In the genomic region with DNA sequence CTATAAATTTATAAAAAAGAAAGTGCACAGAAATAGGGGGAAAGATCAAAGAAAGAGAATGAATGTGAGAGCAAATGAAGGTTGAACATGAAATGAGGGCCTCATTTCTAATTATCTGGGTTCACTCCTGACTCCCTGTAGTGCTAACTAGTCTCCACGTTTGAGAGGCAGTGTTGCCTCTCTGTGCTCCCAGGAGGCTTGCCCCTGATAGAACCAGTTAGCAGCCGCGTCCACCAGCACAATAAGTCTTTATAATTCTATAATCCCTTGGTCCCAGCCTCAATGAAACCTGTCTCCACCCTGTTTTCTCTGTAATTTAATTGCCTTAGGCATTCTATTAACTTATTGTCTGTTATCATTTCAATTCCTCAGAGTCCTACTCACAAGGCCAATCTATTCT, we compare ENCODE assay signal across 31 mouse cellular contexts. TPM values are rescaled to one million over a fixed set of nuclear protein-coding genes. Genes with fewer than 3 reads are reported as not detected.
DNase-seq lines count a peak whose midpoint lies in the region; ATAC-seq and TF ChIP-seq lines count a peak whose summit lies in the region.
"Had no signal": no experiment of that assay in that cellular context is flagged by ENCODE, and none has a peak within 500 bp of the region (broad histone marks: within the 10 kb centered on the region; RNA-seq: fewer than 3 reads in every experiment).

No protein-coding gene starts in this region.

- peaks cover 7% of the 10 kb centered on the region; the same call in 1 of the 2 replicates for H3K4me1 ChIP-seq in forebrain, embryonic 10.5 days
- no peaks in the 10 kb centered on the region for H3K4me1 ChIP-seq in forebrain, embryonic 16.5 days (replicated peaks; ENCODE audit: control insufficient read depth, insufficient read depth, low read length)
- H3K4me1 ChIP-seq in hindbrain, embryonic 11.5 days (replicated peaks; ENCODE audit: control insufficient read depth, insufficient read depth, low read length): no peaks in the 10 kb centered on the region
- H3K4me1 ChIP-seq in midbrain, embryonic 14.5 days (ENCODE audit: control insufficient read depth, insufficient read depth, low read length): 0 out of 2 replicates have a peak, but pooled peaks cover 3% of the 10 kb centered on the region
- H3K4me1 ChIP-seq: embryonic facial prominence, embryonic 13.5 days; heart, embryonic 15.5 days; limb, embryonic 12.5 days had no signal

- intact Hi-C loops in heart, postnatal 10 days (cut with DNase I): no loop called here

- DNase-seq in forebrain, embryonic 10.5 days (ENCODE audit: extremely low spot score, low spot score): peak; percentile 26
- peak; percentile 70 for DNase-seq in brain, embryonic 14.5 days (ENCODE audit: low read depth)
- DNase-seq in hindbrain, embryonic 11.5 days (ENCODE audit: low spot score): peak; percentile 19
- DNase-seq in midbrain, embryonic 14.5 days: peak; percentile 59
- no peak for DNase-seq in layer of hippocampus, adult 8-10 months (ENCODE audit: low spot score in 2 of 2)
- DNase-seq in heart, postnatal 10 days: no peak
- no peak for DNase-seq in testis, postnatal 14 days (ENCODE audit: low spot score)
- DNase-seq: cerebellum, adult 18-20 months; heart, postnatal 4 days; kidney, adult 2 months; liver, postnatal 0 days; thymus, adult 2 months; thymus, postnatal 4 days had no signal

- no peak overlapping the region for H3K4me3 ChIP-seq in forebrain, embryonic 10.5 days
- H3K4me3 ChIP-seq in forebrain, embryonic 16.5 days (replicated peaks; ENCODE audit: low read length): no peak overlapping the region
- H3K4me3 ChIP-seq in hindbrain, embryonic 11.5 days (ENCODE audit: low read depth, low read length): no peak overlapping the region
- H3K4me3 ChIP-seq in midbrain, embryonic 14.5 days (replicated peaks; ENCODE audit: low read depth, low read length): no peak overlapping the region
- H3K4me3 ChIP-seq: embryonic facial prominence, embryonic 13.5 days; heart, embryonic 15.5 days; limb, embryonic 12.5 days had no signal

- no peaks in the 10 kb centered on the region for H3K27me3 ChIP-seq in forebrain, embryonic 10.5 days (ENCODE audit: poor library complexity, severe bottlenecking)
- H3K27me3 ChIP-seq in forebrain, embryonic 16.5 days (replicated peaks; ENCODE audit: control insufficient read depth, insufficient read depth, low read length): no peaks in the 10 kb centered on the region
- no peaks in the 10 kb centered on the region for H3K27me3 ChIP-seq in hindbrain, embryonic 11.5 days (ENCODE audit: control insufficient read depth, insufficient read depth, low read length)
- no peaks in the 10 kb centered on the region for H3K27me3 ChIP-seq in midbrain, embryonic 14.5 days (ENCODE audit: control insufficient read depth, insufficient read depth, low read length)
- H3K27me3 ChIP-seq: embryonic facial prominence, embryonic 13.5 days; heart, embryonic 15.5 days; limb, embryonic 12.5 days had no signal

- TF ChIP-seq POLR2A in brain, embryonic 14.5 days (IDR thresholded peaks at IDR 0.05; ENCODE audit: borderline replicate concordance, extremely low read depth, insufficient read depth, insufficient read length, poor library complexity, severe bottlenecking): no peak

- no peaks in the 10 kb centered on the region for H3K9me3 ChIP-seq in forebrain, embryonic 10.5 days
- H3K9me3 ChIP-seq in forebrain, embryonic 16.5 days (ENCODE audit: control insufficient read depth, low read length): no peaks in the 10 kb centered on the region
- no peaks in the 10 kb centered on the region for H3K9me3 ChIP-seq in hindbrain, embryonic 11.5 days (ENCODE audit: control insufficient read depth, low read length)
- no peaks in the 10 kb centered on the region for H3K9me3 ChIP-seq in midbrain, embryonic 14.5 days (ENCODE audit: control insufficient read depth, low read length)
- H3K9me3 ChIP-seq: embryonic facial prominence, embryonic 13.5 days; heart, embryonic 15.5 days; limb, embryonic 12.5 days had no signal

- H3K4me2 ChIP-seq in forebrain, embryonic 16.5 days (ENCODE audit: low read length): no peak overlapping the region
- no peak overlapping the region for H3K4me2 ChIP-seq in hindbrain, embryonic 11.5 days (replicated peaks; ENCODE audit: low read depth, low read length)
- H3K4me2 ChIP-seq in midbrain, embryonic 14.5 days (ENCODE audit: low read length): no peak overlapping the region
- H3K4me2 ChIP-seq: embryonic facial prominence, embryonic 13.5 days; heart, embryonic 15.5 days; limb, embryonic 12.5 days; liver, embryonic 11.5 days had no signal

- H3K27ac ChIP-seq in forebrain, embryonic 10.5 days: no peak overlapping the region
- H3K27ac ChIP-seq in forebrain, embryonic 16.5 days (ENCODE audit: low read length): no peak overlapping the region
- H3K27ac ChIP-seq in hindbrain, embryonic 11.5 days (ENCODE audit: low read depth, low read length): no peak overlapping the region
- 0 out of 2 replicates have a peak overlapping the region, but pooled peaks have one; percentile 5 for H3K27ac ChIP-seq in midbrain, embryonic 14.5 days (replicated peaks; ENCODE audit: low read depth, low read length)
- H3K27ac ChIP-seq: embryonic facial prominence, embryonic 13.5 days; heart, embryonic 15.5 days; kidney, postnatal 0 days; limb, embryonic 12.5 days; macrophage had no signal

- H3K9ac ChIP-seq in forebrain, embryonic 16.5 days (replicated peaks; ENCODE audit: low read depth, low read length): no peak overlapping the region
- no peak overlapping the region for H3K9ac ChIP-seq in hindbrain, embryonic 11.5 days (ENCODE audit: low read depth, low read length)
- no peak overlapping the region for H3K9ac ChIP-seq in midbrain, embryonic 14.5 days (replicated peaks; ENCODE audit: low read length)
- H3K9ac ChIP-seq: embryonic facial prominence, embryonic 13.5 days; heart, embryonic 15.5 days; limb, embryonic 12.5 days; liver, postnatal 0 days had no signal

- no peaks in the 10 kb centered on the region for H3K36me3 ChIP-seq in forebrain, embryonic 10.5 days (replicated peaks)
- H3K36me3 ChIP-seq in forebrain, embryonic 16.5 days (ENCODE audit: control insufficient read depth, insufficient read depth): no peaks in the 10 kb centered on the region
- no peaks in the 10 kb centered on the region for H3K36me3 ChIP-seq in hindbrain, embryonic 11.5 days (ENCODE audit: control insufficient read depth, insufficient read depth, low read length)
- H3K36me3 ChIP-seq in midbrain, embryonic 14.5 days (ENCODE audit: control insufficient read depth, insufficient read depth, low read length): no peaks in the 10 kb centered on the region
- H3K36me3 ChIP-seq: embryonic facial prominence, embryonic 13.5 days; heart, embryonic 15.5 days; limb, embryonic 12.5 days had no signal

- 14% methylated on average over 3 of the region's 3 CpGs for WGBS in forebrain, embryonic 10.5 days
- WGBS in forebrain, embryonic 16.5 days: 3% methylated on average over 3 of the region's 3 CpGs
- 42% methylated on average over 3 of the region's 3 CpGs for WGBS in hindbrain, embryonic 11.5 days
- 0% methylated on average over 3 of the region's 3 CpGs for WGBS in midbrain, embryonic 14.5 days

- ATAC-seq in forebrain, embryonic 16.5 days: no peak
- peak; percentile 86 for ATAC-seq in hindbrain, embryonic 11.5 days (ENCODE audit: low FRiP score)
- no peak; the same call in 1 of the 2 replicates for ATAC-seq in midbrain, embryonic 14.5 days (ENCODE audit: low FRiP score, low TSS enrichment)
- ATAC-seq: liver, postnatal 0 days; lung, postnatal 0 days had no signal

- no peak for TF ChIP-seq CTCF in brain, embryonic 14.5 days (IDR thresholded peaks at IDR 0.05; ENCODE audit: borderline replicate concordance, extremely low read depth, insufficient read depth, insufficient read length)

RNA-seq across cellular contexts. Expression of a gene that starts 38.3 kb away (rescaled TPM):
- polyA plus RNA-seq in forebrain, embryonic 10.5 days (2016; fragmentation: Nextera tagmentation; extraction: Ambion mirVana): not detected in 2 replicates
- not detected in 2 replicates for polyA plus RNA-seq in forebrain, embryonic 16.5 days (2015; fragmentation: Nextera tagmentation; extraction: Ambion mirVana)
- not detected in 2 replicates for polyA plus RNA-seq in brain, embryonic 14.5 days (2012; rRNA removed)
- not detected in 2 replicates for polyA plus RNA-seq in hindbrain, embryonic 11.5 days (2014; fragmentation: Nextera tagmentation; extraction: Ambion mirVana)
- not detected in 2 replicates for polyA plus RNA-seq in midbrain, embryonic 14.5 days (2014; fragmentation: Nextera tagmentation; extraction: Ambion mirVana)
- total RNA-seq in layer of hippocampus, adult 8-10 months (2022): not detected
- total RNA-seq in heart, postnatal 10 days (2021): not detected
- total RNA-seq: adrenal gland, postnatal 4 days; gastrocnemius, adult 8-10 months; heart, postnatal 4 days; layer of hippocampus, postnatal 10 days; left cerebral cortex, postnatal 10 days had no signal
- polyA plus RNA-seq: embryonic facial prominence, embryonic 13.5 days; gonadal fat pad, adult 2 months; heart, embryonic 15.5 days; intestine, embryonic 14.5 days; kidney, adult 2 months; kidney, postnatal 0 days; large intestine, adult 2 months; limb, embryonic 12.5 days; liver, embryonic 11.5 days; liver, postnatal 0 days; lung, postnatal 0 days; macrophage; neural tube, embryonic 14.5 days; small intestine, adult 2 months; stomach, embryonic 16.5 days; thymus, adult 2 months had no signal

Comparison
In these comparisons a context has a peak if more than half of its experiments do, and no peak if none do; other contexts are left out.
1. DNase-seq: peak in forebrain, embryonic 10.5 days (single experiment), brain, embryonic 14.5 days (single experiment), hindbrain, embryonic 11.5 days (single experiment) and midbrain, embryonic 14.5 days (single experiment); none in layer of hippocampus, adult 8-10 months (0 of 2), heart, postnatal 10 days (0 of 2) and testis, postnatal 14 days (single experiment).